Mouse (Mus musculus): ENCODE data around the gene Haus5. TPM values are rescaled to one million over a fixed set of nuclear protein-coding genes. Genes with fewer than 3 reads are reported as not detected.

Haus5 gene
- polyA plus RNA-seq, 1 experiment from 2014 or later: 79.8 TPM

- 2% methylated on average over 59 of the region's 59 CpGs for WGBS
- Histone ChIP-seq H3K36me3 (peaks cover 74% of the 10 kb centered on the region), H3K27me3 (ENCODE audit: low read depth, poor library complexity, severe bottlenecking) (no peaks in the 10 kb centered on the region), H3K4me1 (peaks cover 15% of the 10 kb centered on the region), H3K9me3 (replicated peaks) (no peaks in the 10 kb centered on the region), H3K27ac (replicated peaks) (peak within 1 kb of the TSS; percentile 88), H3K4me3 (peak within 1 kb of the TSS; percentile 83)
- DNase-seq (ENCODE audit: low spot score): peak; percentile 97
Observed at GRCm38 (mm10) chr7:30649591-30650540, 14.9 kb downstream of the Haus5 start, which contains the start of gene Rbm42. Rbm42 (minus strand) TSS chr7:30650317.

- H3K9me3 ChIP-seq (replicated peaks): no peaks in the 10 kb centered on the region
- 23% methylated on average over 4 of the region's 4 CpGs for WGBS
- peaks cover 43% of the 10 kb centered on the region for H3K36me3 ChIP-seq
- no peak overlapping the region for H3K4me3 ChIP-seq
- H3K27ac ChIP-seq (replicated peaks): no peak overlapping the region
- DNase-seq (ENCODE audit: low spot score): no peak
- peaks cover 14% of the 10 kb centered on the region for H3K4me1 ChIP-seq
- H3K27me3 ChIP-seq (ENCODE audit: low read depth, poor library complexity, severe bottlenecking): peaks cover 34% of the 10 kb centered on the region
Observed at GRCm38 (mm10) chr7:30639083-30639482, 25.7 kb downstream of the Haus5 start.

- Histone ChIP-seq H3K27me3 (ENCODE audit: low read depth, poor library complexity, severe bottlenecking) (peaks cover 61% of the 10 kb centered on the region), H3K9me3 (replicated peaks) (no peaks in the 10 kb centered on the region), H3K4me1 (peaks cover 20% of the 10 kb centered on the region), H3K4me3 (no peak overlapping the region), H3K27ac (replicated peaks) (no peak overlapping the region), H3K36me3 (peaks cover 17% of the 10 kb centered on the region)
- WGBS: 31% methylated on average over 11 of the region's 11 CpGs
- no peak for DNase-seq (ENCODE audit: low spot score)
Observed at GRCm38 (mm10) chr7:30636395-30636794, 28.4 kb downstream of the Haus5 start.

- Histone ChIP-seq H3K4me1 (peaks cover 20% of the 10 kb centered on the region), H3K9me3 (replicated peaks) (no peaks in the 10 kb centered on the region), H3K27me3 (ENCODE audit: low read depth, poor library complexity, severe bottlenecking) (peaks cover 63% of the 10 kb centered on the region), H3K4me3 (peak within 1 kb of the TSS; percentile 40), H3K36me3 (peaks cover 10% of the 10 kb centered on the region), H3K27ac (replicated peaks) (no peak within 1 kb of the TSS)
- WGBS: 3% methylated on average over 5 of the region's 5 CpGs
- DNase-seq (ENCODE audit: low spot score): no peak
Observed at GRCm38 (mm10) chr7:30635752-30636151, 29.0 kb downstream of the Haus5 start, which contains the start of gene Etv2. Etv2 (minus strand) TSS chr7:30635852.

GRCm38 (mm10) chr7:30634621-30635020 lies 30.2 kb downstream of the Haus5 start:
- 1% methylated on average over 20 of the region's 20 CpGs for WGBS
- H3K9me3 ChIP-seq (replicated peaks): no peaks in the 10 kb centered on the region
- no peak overlapping the region for H3K27ac ChIP-seq (replicated peaks)
- H3K27me3 ChIP-seq (ENCODE audit: low read depth, poor library complexity, severe bottlenecking): peaks cover 63% of the 10 kb centered on the region
- no peaks in the 10 kb centered on the region for H3K36me3 ChIP-seq
- H3K4me1 ChIP-seq: peaks cover 20% of the 10 kb centered on the region
- DNase-seq (ENCODE audit: low spot score): peak; percentile 81
- peak overlapping the region; percentile 40 for H3K4me3 ChIP-seq

- H3K4me3 ChIP-seq: peak overlapping the region; percentile 40
- peak; percentile 21 for DNase-seq (ENCODE audit: low spot score)
Observed at GRCm38 (mm10) chr7:30633762-30634412, 30.9 kb downstream of the Haus5 start.

GRCm38 (mm10) chr7:30629013-30629412 lies 35.8 kb downstream of the Haus5 start:
- H3K27me3 ChIP-seq (ENCODE audit: low read depth, poor library complexity, severe bottlenecking): peaks cover 28% of the 10 kb centered on the region
- peaks cover 5% of the 10 kb centered on the region for H3K36me3 ChIP-seq
- no peak overlapping the region for H3K4me3 ChIP-seq
- no peaks in the 10 kb centered on the region for H3K9me3 ChIP-seq (replicated peaks)
- DNase-seq (ENCODE audit: low spot score): no peak
- peaks cover 18% of the 10 kb centered on the region for H3K4me1 ChIP-seq
- no peak overlapping the region for H3K27ac ChIP-seq (replicated peaks)

More at GRCm38 (mm10) chr7:30633762-30634412, 30.9 kb downstream of the Haus5 start:
- H3K36me3 ChIP-seq: no peaks in the 10 kb centered on the region
- H3K27me3 ChIP-seq (ENCODE audit: low read depth, poor library complexity, severe bottlenecking): peaks cover 63% of the 10 kb centered on the region
- H3K4me1 ChIP-seq: peaks cover 20% of the 10 kb centered on the region
- H3K9me3 ChIP-seq (replicated peaks): no peaks in the 10 kb centered on the region
- H3K27ac ChIP-seq (replicated peaks): no peak overlapping the region
- WGBS: 6% methylated on average over 27 of the region's 27 CpGs

- Histone ChIP-seq H3K4me3 (no peak overlapping the region; the same call in 1 of the 2 replicates), H3K9me3 (replicated peaks) (no peaks in the 10 kb centered on the region), H3K4me1 (peaks cover 12% of the 10 kb centered on the region), H3K36me3 (peaks cover 29% of the 10 kb centered on the region), H3K27me3 (ENCODE audit: low read depth, poor library complexity, severe bottlenecking) (peaks cover 5% of the 10 kb centered on the region), H3K27ac (replicated peaks) (no peak overlapping the region)
- WGBS: 87% methylated on average over 5 of the region's 5 CpGs
- no peak for DNase-seq (ENCODE audit: low spot score)
Observed at GRCm38 (mm10) chr7:30626647-30627046, 38.1 kb downstream of the Haus5 start.

GRCm38 (mm10) chr7:30625530-30626384 lies 39.0 kb downstream of the Haus5 start, which contains the start of gene Cox6b1:
Cox6b1 (minus strand) TSS chr7:30626151.
- Histone ChIP-seq H3K27ac (replicated peaks) (peak within 1 kb of the TSS; percentile 86), H3K27me3 (ENCODE audit: low read depth, poor library complexity, severe bottlenecking) (no peaks in the 10 kb centered on the region)
- WGBS: 3% methylated on average over 44 of the region's 44 CpGs

GRCm38 (mm10) chr7:30619202-30619601 lies 45.6 kb downstream of the Haus5 start:
- H3K4me1 ChIP-seq: no peaks in the 10 kb centered on the region
- no peak for DNase-seq (ENCODE audit: low spot score)
- WGBS: 89% methylated on average over 3 of the region's 3 CpGs
- H3K36me3 ChIP-seq: peaks cover 88% of the 10 kb centered on the region
- H3K27ac ChIP-seq (replicated peaks): no peak overlapping the region
- no peaks in the 10 kb centered on the region for H3K9me3 ChIP-seq (replicated peaks)
- H3K4me3 ChIP-seq: no peak overlapping the region
- H3K27me3 ChIP-seq (ENCODE audit: low read depth, poor library complexity, severe bottlenecking): no peaks in the 10 kb centered on the region

More at GRCm38 (mm10) chr7:30625530-30626384, 39.0 kb downstream of the Haus5 start, which contains the start of gene Cox6b1:
- Histone ChIP-seq H3K9me3 (replicated peaks) (no peaks in the 10 kb centered on the region), H3K36me3 (peaks cover 37% of the 10 kb centered on the region), H3K4me3 (peak within 1 kb of the TSS; percentile 91), H3K4me1 (peaks cover 12% of the 10 kb centered on the region)
- peak; percentile 88 for DNase-seq (ENCODE audit: low spot score)

GRCm38 (mm10) chr7:30618658-30619057 lies 46.1 kb downstream of the Haus5 start:
- peaks cover 83% of the 10 kb centered on the region for H3K36me3 ChIP-seq
- no peak overlapping the region for H3K27ac ChIP-seq (replicated peaks)
- H3K9me3 ChIP-seq (replicated peaks): no peaks in the 10 kb centered on the region
- no peaks in the 10 kb centered on the region for H3K27me3 ChIP-seq (ENCODE audit: low read depth, poor library complexity, severe bottlenecking)
- WGBS: 92% methylated on average over 9 of the region's 9 CpGs
- H3K4me3 ChIP-seq: no peak overlapping the region
- no peak for DNase-seq (ENCODE audit: low spot score)
- no peaks in the 10 kb centered on the region for H3K4me1 ChIP-seq
